Mouse (Mus musculus) liver, embryonic 13.5 days (tissue): Measurements from ENCODE around the gene Ipcef1. TPM values are rescaled to one million over a fixed set of nuclear protein-coding genes. Genes with fewer than 3 reads are reported as not detected.
"Not testable (repeated sequence)": the region's sequence is repeated elsewhere in the genome, so short reads cannot be mapped to it uniquely, and the experiment has no call there.

ENCODE experiments used
- ATAC-seq: fragments of 200-750 bp; cut with Nextera tagmentation; 2 replicates; pipeline ENCODE4 v1.8.0; 2017; ENCODE audit warnings: low read depth, mild to moderate bottlenecking, moderate number of reproducible peaks, moderate library complexity
- DNase-seq: peaks from one replicate; pipeline ENCODE4 v3.0.0; 2022
- H3K27ac ChIP-seq: fragments of 300-500 bp; sonication (generic); 2 replicates; pipeline ENCODE4 v1.5.1; 2015; ENCODE audit warnings: moderate library complexity, mild to moderate bottlenecking, inconsistent platforms
- H3K27me3 ChIP-seq: fragments of 300-500 bp; sonication (generic); 2 replicates; pipeline ENCODE4 v1.6.1; 2015; ENCODE audit warnings: mild to moderate bottlenecking, inconsistent platforms
- H3K36me3 ChIP-seq: fragments of 300-500 bp; sonication (generic); 2 replicates; pipeline ENCODE4 v1.6.1; 2015; ENCODE audit warnings: mild to moderate bottlenecking, inconsistent platforms
- H3K4me1 ChIP-seq: fragments of 300-500 bp; sonication (generic); replicated peaks from 2 replicates; pipeline ENCODE4 v1.6.1; 2015; ENCODE audit warnings: inconsistent platforms
- H3K4me2 ChIP-seq: fragments of 300-500 bp; sonication (generic); 2 replicates; pipeline ENCODE4 v1.6.1; 2015; ENCODE audit warnings: inconsistent platforms, mild to moderate bottlenecking, moderate library complexity
- H3K4me3 ChIP-seq: fragments of 300-500 bp; sonication (generic); replicated peaks from 2 replicates; pipeline ENCODE4 v1.5.1; 2015; ENCODE audit warnings: mild to moderate bottlenecking, inconsistent platforms
- H3K9ac ChIP-seq: fragments of 300-500 bp; sonication (generic); 2 replicates; pipeline ENCODE4 v1.6.1; 2015; ENCODE audit warnings: mild to moderate bottlenecking, inconsistent platforms
- H3K9me3 ChIP-seq: fragments of 300-500 bp; sonication (generic); replicated peaks from 2 replicates; pipeline ENCODE4 v1.6.1; 2016; ENCODE audit warnings: inconsistent platforms
- WGBS: fragments of 180-500 bp; shearing (Covaris S2); methylation state at CpG from one replicate; pipeline ENCODE4 v1.1.7; 2015; ENCODE audit not compliant: insufficient replicate concordance; 5-methylcytosine and 5-hydroxymethylcytosine counted together
- polyA plus RNA-seq: library from polyadenylated mRNA; unstranded; fragments of >200 nt; fragmentation: Nextera tagmentation; extraction: Ambion mirVana; gene quantifications from 2 replicates; pipeline ENCODE4 v1.2.1, GENCODE M21; 2015

Gene Ipcef1
- polyA plus RNA-seq, 1 experiment from 2014 or later: 0.45 TPM

GRCm38 (mm10) chr10:7035547-7035946 lies 16.7 kb downstream of the Ipcef1 start:
- DNase-seq (no peak), ATAC-seq (no peak)
- Histone ChIP-seq H3K4me2 (no peak overlapping the region), H3K4me1 (peaks cover 5% of the 10 kb centered on the region; the same call in 1 of the 2 replicates), H3K27me3 (no peaks in the 10 kb centered on the region), H3K36me3 (no peaks in the 10 kb centered on the region), H3K4me3 (no peak overlapping the region), H3K9ac (no peak overlapping the region), H3K9me3 (no peaks in the 10 kb centered on the region), H3K27ac (no peak overlapping the region)
- WGBS: 50% methylated on average over 12 of the region's 12 CpGs

DNA sequence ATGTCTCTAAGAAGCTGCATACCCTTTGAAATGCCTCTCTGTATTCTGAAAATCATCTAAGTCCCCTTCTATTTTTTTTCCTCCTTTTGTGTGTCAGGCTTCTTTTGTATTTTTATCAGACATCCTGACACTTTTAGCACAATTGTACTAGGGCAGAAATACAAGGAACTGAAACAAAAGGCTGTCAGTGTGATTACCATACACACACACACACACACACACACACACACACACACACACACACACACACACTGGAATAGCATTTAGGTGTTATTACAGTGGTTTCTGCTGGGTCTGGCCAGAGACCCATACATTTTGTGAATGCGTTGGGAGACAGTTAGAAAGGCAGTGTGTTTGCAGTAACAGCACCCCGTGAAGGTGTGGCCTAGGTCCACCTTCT lies 18.8 kb downstream of the Ipcef1 start:
- Histone ChIP-seq H3K27me3 (no peaks in the 10 kb centered on the region), H3K36me3 (no peaks in the 10 kb centered on the region), H3K4me3 (no peak overlapping the region), H3K4me2 (no peak overlapping the region), H3K9ac (no peak overlapping the region), H3K27ac (no peak overlapping the region), H3K9me3 (no peaks in the 10 kb centered on the region), H3K4me1 (peaks cover 5% of the 10 kb centered on the region; the same call in 1 of the 2 replicates)
- ATAC-seq (no peak), DNase-seq (no peak)
- WGBS: 63% methylated on average over 2 of the region's 2 CpGs

DNA sequence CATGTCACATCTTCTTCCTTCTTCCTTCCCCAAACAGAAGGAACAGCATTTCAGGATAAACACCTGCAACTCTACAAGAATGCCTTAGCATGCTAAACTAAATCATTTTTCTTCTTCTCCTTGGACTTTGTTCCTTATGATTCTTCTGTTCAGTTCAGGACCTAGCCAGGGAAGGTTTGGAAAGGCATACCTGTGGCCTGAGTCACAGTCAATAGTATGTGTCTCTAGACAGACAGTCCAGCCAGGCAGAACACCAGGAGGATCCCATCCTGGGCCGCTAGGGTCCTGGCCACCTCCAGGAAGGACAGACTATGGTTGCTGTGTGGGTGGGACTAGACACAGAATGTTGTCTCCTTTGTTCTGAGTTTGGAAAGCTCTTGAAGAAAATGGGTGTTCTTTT lies 27.2 kb downstream of the Ipcef1 start:
- Histone ChIP-seq H3K36me3 (no peaks in the 10 kb centered on the region), H3K9ac (no peak overlapping the region), H3K4me2 (no peak overlapping the region), H3K9me3 (no peaks in the 10 kb centered on the region), H3K4me3 (no peak overlapping the region), H3K27me3 (no peaks in the 10 kb centered on the region), H3K27ac (no peak overlapping the region), H3K4me1 (no peaks in the 10 kb centered on the region)
- WGBS: 60% methylated on average over 1 of the region's 1 CpGs
- ATAC-seq: no peak
- DNase-seq: no peak

- WGBS: 75% methylated on average over 9 of the region's 9 CpGs
- H3K27me3 ChIP-seq: no peaks in the 10 kb centered on the region
- ATAC-seq: no peak
These were observed 31.7 kb downstream of the Ipcef1 start for GRCm38 (mm10) chr10:7020551-7020950.

DNA sequence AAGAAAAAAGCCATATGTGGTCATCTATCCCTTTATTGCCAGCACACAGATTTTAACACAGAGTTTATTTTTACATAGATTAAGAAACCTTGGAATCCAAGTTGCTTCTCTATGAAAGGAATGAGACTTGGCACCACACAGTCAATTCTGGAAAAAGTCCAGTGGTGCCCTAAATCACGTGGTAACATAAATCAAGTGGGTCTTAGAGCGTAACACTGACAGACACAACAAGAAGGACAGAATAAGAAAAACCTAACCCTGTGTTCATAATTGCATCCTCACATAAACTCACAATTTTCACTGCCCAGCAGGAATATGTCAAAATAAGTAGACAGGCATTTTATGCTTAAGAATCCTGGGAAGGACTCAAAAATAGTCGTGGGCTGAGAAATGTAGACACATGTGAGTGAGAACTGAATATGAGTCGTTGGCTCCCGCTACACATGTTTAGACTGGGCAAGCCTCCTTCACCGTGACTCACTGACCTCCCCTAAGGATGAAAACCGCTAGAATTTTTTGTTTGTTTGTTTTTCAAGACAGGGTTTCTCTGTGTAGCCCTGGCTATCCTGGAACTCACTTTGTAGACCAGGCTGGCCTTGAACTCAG lies 32.4 kb downstream of the Ipcef1 start:
- no peak for DNase-seq

More at GRCm38 (mm10) chr10:7020551-7020950, 31.7 kb downstream of the Ipcef1 start:
- H3K9me3 ChIP-seq: no peaks in the 10 kb centered on the region
- H3K4me3 ChIP-seq: no peak overlapping the region
- H3K36me3 ChIP-seq: no peaks in the 10 kb centered on the region
- no peak for DNase-seq
- H3K27ac ChIP-seq: no peak overlapping the region
- no peak overlapping the region for H3K4me2 ChIP-seq
- no peak overlapping the region for H3K9ac ChIP-seq
- no peaks in the 10 kb centered on the region for H3K4me1 ChIP-seq

GRCm38 (mm10) chr10:7015199-7015598 lies 37.1 kb downstream of the Ipcef1 start:
- no peak overlapping the region for H3K4me3 ChIP-seq
- WGBS: 41% methylated on average over 1 of the region's 1 CpGs
- H3K27me3 ChIP-seq: no peaks in the 10 kb centered on the region
- no peaks in the 10 kb centered on the region for H3K9me3 ChIP-seq
- H3K9ac ChIP-seq: no peak overlapping the region
- H3K4me2 ChIP-seq: no peak overlapping the region
- H3K4me1 ChIP-seq: no peaks in the 10 kb centered on the region
- no peak overlapping the region for H3K27ac ChIP-seq
- no peaks in the 10 kb centered on the region for H3K36me3 ChIP-seq
- no peak for DNase-seq
- no peak for ATAC-seq

More for the DNA sequence above, 32.4 kb downstream of the Ipcef1 start:
- 60% methylated on average over 7 of the region's 7 CpGs for WGBS
- no peaks in the 10 kb centered on the region for H3K27me3 ChIP-seq
- no peak for ATAC-seq
- no peak overlapping the region for H3K4me2 ChIP-seq
- no peak overlapping the region for H3K27ac ChIP-seq
- no peaks in the 10 kb centered on the region for H3K4me1 ChIP-seq
- H3K9ac ChIP-seq: no peak overlapping the region
- no peaks in the 10 kb centered on the region for H3K36me3 ChIP-seq
- no peaks in the 10 kb centered on the region for H3K9me3 ChIP-seq
- H3K4me3 ChIP-seq: no peak overlapping the region

DNA sequence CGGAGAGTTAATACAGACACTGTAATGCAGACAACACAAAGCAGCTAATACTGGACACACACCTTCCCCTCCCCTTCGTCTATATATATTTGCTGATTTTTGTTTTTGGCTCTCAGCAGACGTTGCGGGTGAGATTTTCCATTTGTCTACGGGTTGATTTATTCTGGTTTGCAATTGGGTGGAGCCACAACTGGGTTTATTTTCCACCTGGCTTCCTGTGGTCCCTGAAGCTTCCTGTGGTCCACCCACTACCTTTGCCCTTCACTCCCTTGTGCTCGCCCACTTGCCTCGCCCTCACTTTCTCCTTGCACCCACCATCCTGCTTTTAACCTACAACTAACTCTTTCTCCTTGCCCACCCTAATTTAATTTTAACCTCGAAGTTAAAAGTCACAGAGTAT lies 41.7 kb downstream of the Ipcef1 start:
- ATAC-seq: no peak
- H3K4me2 ChIP-seq: no peak overlapping the region
- no peaks in the 10 kb centered on the region for H3K4me1 ChIP-seq
- no peaks in the 10 kb centered on the region for H3K27me3 ChIP-seq
- H3K27ac ChIP-seq: no peak overlapping the region
- H3K36me3 ChIP-seq: no peaks in the 10 kb centered on the region
- no peak overlapping the region for H3K9ac ChIP-seq
- no peaks in the 10 kb centered on the region for H3K9me3 ChIP-seq
- DNase-seq: no peak
- H3K4me3 ChIP-seq: no peak overlapping the region
- WGBS: 51% methylated on average over 8 of the region's 8 CpGs

- no peak overlapping the region for H3K4me2 ChIP-seq
- DNase-seq: no peak
These were observed 47.2 kb downstream of the Ipcef1 start for GRCm38 (mm10) chr10:7004980-7005538.

DNA sequence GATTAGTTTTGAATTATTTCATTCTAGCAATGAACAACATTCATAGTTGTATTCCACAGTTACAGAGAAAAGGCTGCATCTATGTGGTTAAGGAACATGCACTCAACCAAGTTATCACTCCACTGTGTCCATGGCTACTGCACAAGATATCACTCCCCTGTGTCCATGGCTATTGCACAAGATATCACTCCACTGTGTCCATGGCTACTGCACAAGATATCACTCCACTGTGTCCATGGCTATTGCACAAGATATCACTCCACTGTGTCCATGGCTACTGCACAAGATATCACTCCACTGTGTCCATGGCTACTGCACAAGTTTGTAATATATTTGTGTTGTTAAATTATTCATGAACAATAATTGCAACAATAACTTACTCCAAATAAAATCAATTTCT lies 48.4 kb downstream of the Ipcef1 start:
- H3K4me3 ChIP-seq, H3K27me3 ChIP-seq, DNase-seq, H3K9me3 ChIP-seq, H3K36me3 ChIP-seq, H3K4me1 ChIP-seq, H3K9ac ChIP-seq, H3K27ac ChIP-seq, H3K4me2 ChIP-seq, ATAC-seq: not testable (repeated sequence)

More at GRCm38 (mm10) chr10:7004980-7005538, 47.2 kb downstream of the Ipcef1 start:
- H3K27me3 ChIP-seq: no peaks in the 10 kb centered on the region
- H3K27ac ChIP-seq: no peak overlapping the region
- H3K4me3 ChIP-seq: no peak overlapping the region
- ATAC-seq: no peak
- no peak overlapping the region for H3K9ac ChIP-seq
- H3K36me3 ChIP-seq: no peaks in the 10 kb centered on the region
- no peaks in the 10 kb centered on the region for H3K9me3 ChIP-seq
- WGBS: 39% methylated on average over 5 of the region's 5 CpGs
- H3K4me1 ChIP-seq: no peaks in the 10 kb centered on the region

GRCm38 (mm10) chr10:6999355-6999754 lies 52.9 kb downstream of the Ipcef1 start:
- Histone ChIP-seq H3K4me1 (no peaks in the 10 kb centered on the region), H3K36me3 (no peaks in the 10 kb centered on the region), H3K4me3 (no peak overlapping the region), H3K4me2 (no peak overlapping the region), H3K9me3 (no peaks in the 10 kb centered on the region), H3K27ac (no peak overlapping the region), H3K9ac (no peak overlapping the region), H3K27me3 (no peaks in the 10 kb centered on the region)
- ATAC-seq (no peak), DNase-seq (no peak)
- WGBS: 59% methylated on average over 3 of the region's 3 CpGs

- Histone ChIP-seq H3K27me3 (no peaks in the 10 kb centered on the region), H3K4me2 (no peak overlapping the region), H3K9ac (no peak overlapping the region), H3K36me3 (no peaks in the 10 kb centered on the region), H3K4me3 (no peak overlapping the region), H3K4me1 (no peaks in the 10 kb centered on the region), H3K9me3 (no peaks in the 10 kb centered on the region), H3K27ac (no peak overlapping the region)
- ATAC-seq (no peak), DNase-seq (no peak)
- WGBS: 68% methylated on average over 4 of the region's 4 CpGs
These were observed 53.6 kb downstream of the Ipcef1 start for GRCm38 (mm10) chr10:6998576-6999250.

DNA sequence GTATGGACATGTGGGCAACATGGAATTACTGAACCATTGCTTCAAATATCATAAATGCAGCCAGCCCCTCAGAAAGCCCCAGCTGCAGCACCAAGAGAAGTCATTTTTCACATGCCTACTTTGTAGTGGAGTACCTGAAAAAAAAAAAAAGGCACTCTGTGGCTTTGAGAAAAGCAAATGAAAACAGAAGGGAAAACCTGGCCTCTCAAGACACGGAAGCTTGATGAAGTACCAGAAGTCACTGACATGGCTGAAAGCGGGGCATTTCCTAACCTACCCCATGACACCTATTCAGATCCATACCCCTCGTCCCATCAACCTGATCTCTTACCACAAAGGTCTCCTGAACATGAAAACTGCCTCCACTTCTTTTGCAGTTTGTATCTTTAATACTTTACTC lies 55.4 kb downstream of the Ipcef1 start:
- DNase-seq (no peak), ATAC-seq (no peak)
- Histone ChIP-seq H3K4me2 (no peak overlapping the region), H3K36me3 (no peaks in the 10 kb centered on the region), H3K4me1 (no peaks in the 10 kb centered on the region), H3K9me3 (no peaks in the 10 kb centered on the region), H3K4me3 (no peak overlapping the region), H3K27me3 (no peaks in the 10 kb centered on the region), H3K27ac (no peak overlapping the region), H3K9ac (no peak overlapping the region)
- 48% methylated on average over 3 of the region's 3 CpGs for WGBS
